Mouse (Mus musculus): Measurements from ENCODE around the gene Npcd. TPM values are rescaled to one million over a fixed set of nuclear protein-coding genes. Genes with fewer than 3 reads are reported as not detected.

Gene Npcd
- polyA plus RNA-seq, 1 experiment, result 3.2 TPM

DNA sequence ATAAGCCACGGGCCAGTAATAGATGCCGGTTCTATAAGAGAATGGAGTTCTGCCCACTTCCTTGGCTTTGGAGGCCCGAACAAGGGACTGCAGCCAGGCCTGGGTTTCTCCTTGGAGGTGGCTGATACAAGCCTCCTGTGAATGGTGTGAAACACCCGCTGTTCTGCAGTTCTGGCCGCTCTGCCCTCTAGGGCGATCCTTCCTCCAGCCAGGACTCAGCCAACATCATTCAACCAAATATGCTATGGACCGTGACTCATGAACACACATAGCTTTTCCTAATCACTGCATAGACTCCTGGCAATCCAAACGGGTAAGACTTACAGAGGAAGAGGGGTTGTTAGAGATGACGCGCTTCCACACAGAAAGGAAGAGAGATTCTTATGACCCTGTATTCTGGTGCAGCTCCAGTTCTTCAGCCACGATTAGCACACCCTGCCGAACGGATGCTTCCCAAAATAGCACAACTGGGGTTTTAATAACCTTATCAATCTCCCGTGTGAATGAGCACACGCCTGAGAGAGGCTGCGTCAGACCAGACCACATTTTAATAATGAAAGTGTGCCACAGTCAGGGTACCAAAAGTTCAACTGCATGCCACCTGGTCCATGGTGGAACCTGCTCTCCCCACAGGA is 66.6 kb downstream of the Npcd start:
- H3ac ChIP-seq (ENCODE audit: control insufficient read depth, insufficient read length), result no peak overlapping the region
- peak overlapping the region; percentile 1 for H3K4me2 ChIP-seq (ENCODE audit: low read depth)
- H3K79me2 ChIP-seq (ENCODE audit: control insufficient read depth, insufficient read depth), result peaks cover 21% of the 10 kb centered on the region
- TF ChIP-seq SRF (IDR thresholded peaks at IDR 0.05; ENCODE audit: control insufficient read depth, insufficient read length, low read depth) (no peak), MYOD1 (IDR thresholded peaks at IDR 0.05; ENCODE audit: control insufficient read depth in 1 of 3, insufficient read length in 2 of 3, low read depth in 2 of 3) (no peak), CEBPB (IDR thresholded peaks at IDR 0.05; ENCODE audit: insufficient read depth, poor library complexity, severe bottlenecking) (no peak), TCF12 (IDR thresholded peaks at IDR 0.05; ENCODE audit: insufficient read depth, poor library complexity, severe bottlenecking) (no peak), E2F4 (IDR thresholded peaks at IDR 0.05; ENCODE audit: insufficient read depth) (no peak), POLR2AphosphoS2 (IDR thresholded peaks at IDR 0.05; ENCODE audit: insufficient read length, low read depth) (no peak), TCF3 (IDR thresholded peaks at IDR 0.05; ENCODE audit: insufficient read length, low read depth) (no peak), USF1 (IDR thresholded peaks at IDR 0.05; ENCODE audit: low read depth) (no peak), POLR2A (IDR thresholded peaks at IDR 0.05; ENCODE audit: insufficient read length, low read depth) (no peak), MYOG (IDR thresholded peaks at IDR 0.05; ENCODE audit: control insufficient read depth in 1 of 3, insufficient read depth in 1 of 3, insufficient read length in 2 of 3, low read depth in 2 of 3) (no peak), MAX (IDR thresholded peaks at IDR 0.05; ENCODE audit: low read depth) (no peak)
- peaks cover 3% of the 10 kb centered on the region for H3K36me3 ChIP-seq (ENCODE audit: control insufficient read depth, insufficient read depth)
- H3K27me3 ChIP-seq (ENCODE audit: control insufficient read depth, insufficient read depth, insufficient read length), result no peaks in the 10 kb centered on the region
- no peak overlapping the region for H3K4me3 ChIP-seq

DNA sequence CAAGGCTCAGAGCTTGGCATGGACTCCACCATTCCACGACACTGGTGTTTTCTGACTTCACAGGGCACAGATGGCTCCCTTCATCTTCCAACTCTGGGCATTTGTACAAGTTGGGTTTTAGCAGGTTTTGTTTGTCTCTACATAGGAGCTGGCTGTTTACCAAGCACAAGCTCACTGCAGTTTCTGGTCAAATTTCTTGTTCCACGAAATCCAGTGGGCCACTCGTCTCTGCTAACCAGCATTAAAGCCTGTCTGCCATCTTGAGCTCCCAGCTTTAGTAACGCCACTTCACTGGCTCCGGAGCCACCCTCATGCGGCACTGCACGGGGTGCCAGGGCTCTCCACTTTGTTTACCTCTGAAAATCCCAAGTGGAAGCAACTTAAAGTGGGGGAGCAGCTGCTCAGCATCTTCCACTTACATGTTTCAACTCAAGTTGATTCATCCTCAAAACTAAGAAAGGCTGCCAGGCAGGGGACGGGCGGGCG is 67.4 kb downstream of the Npcd start:
- H3K4me2 ChIP-seq (ENCODE audit: low read depth), result no peak overlapping the region
- H3K79me2 ChIP-seq (ENCODE audit: control insufficient read depth, insufficient read depth), result peaks cover 17% of the 10 kb centered on the region
- no peaks in the 10 kb centered on the region for H3K27me3 ChIP-seq (ENCODE audit: control insufficient read depth, insufficient read depth, insufficient read length)
- no peak overlapping the region for H3ac ChIP-seq (ENCODE audit: control insufficient read depth, insufficient read length)
- peaks cover 6% of the 10 kb centered on the region for H3K36me3 ChIP-seq (ENCODE audit: control insufficient read depth, insufficient read depth)
- no peak overlapping the region for H3K4me3 ChIP-seq
- TF ChIP-seq USF1 (IDR thresholded peaks at IDR 0.05; ENCODE audit: low read depth), result no peak
- no peak for TF ChIP-seq POLR2AphosphoS2 (IDR thresholded peaks at IDR 0.05; ENCODE audit: insufficient read length, low read depth)
- TF ChIP-seq MAX (IDR thresholded peaks at IDR 0.05; ENCODE audit: low read depth), result no peak
- no peak for TF ChIP-seq TCF12 (IDR thresholded peaks at IDR 0.05; ENCODE audit: insufficient read depth, poor library complexity, severe bottlenecking)
- no peak for TF ChIP-seq REST (IDR thresholded peaks at IDR 0.05; ENCODE audit: insufficient read depth, insufficient read length)
- no peak for TF ChIP-seq TCF3 (IDR thresholded peaks at IDR 0.05; ENCODE audit: insufficient read length, low read depth)
- TF ChIP-seq MYOG (IDR thresholded peaks at IDR 0.05; ENCODE audit: control insufficient read depth in 1 of 3, insufficient read depth in 1 of 3, insufficient read length in 2 of 3, low read depth in 2 of 3), result no peak
- TF ChIP-seq POLR2A (IDR thresholded peaks at IDR 0.05; ENCODE audit: insufficient read length, low read depth), result no peak
- TF ChIP-seq MYOD1 (IDR thresholded peaks at IDR 0.05; ENCODE audit: control insufficient read depth in 1 of 3, insufficient read length in 2 of 3, low read depth in 2 of 3), result no peak
- no peak for TF ChIP-seq SRF (IDR thresholded peaks at IDR 0.05; ENCODE audit: control insufficient read depth, insufficient read length, low read depth)
- TF ChIP-seq E2F4 (IDR thresholded peaks at IDR 0.05; ENCODE audit: insufficient read depth), result no peak
- TF ChIP-seq CEBPB (IDR thresholded peaks at IDR 0.05; ENCODE audit: insufficient read depth, poor library complexity, severe bottlenecking), result no peak

DNA sequence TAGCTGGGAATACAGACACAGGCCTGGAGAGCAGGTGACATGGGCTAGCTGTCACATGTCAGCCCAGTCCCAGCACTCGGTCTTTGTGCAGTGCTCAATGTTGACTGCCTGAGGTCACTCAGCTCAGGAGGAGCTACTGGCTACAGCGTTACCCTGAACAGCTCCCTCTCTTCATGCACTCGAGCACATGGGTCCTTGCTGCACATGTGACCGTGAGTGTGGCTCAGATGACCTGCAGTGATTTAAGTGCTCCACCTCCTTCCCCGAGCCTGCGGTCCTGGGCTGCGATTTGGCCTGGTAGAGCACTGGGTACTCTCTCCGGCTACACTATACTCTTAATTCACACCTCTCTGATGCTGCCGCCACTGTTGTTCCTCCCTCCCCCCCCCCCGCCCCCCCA is 67.9 kb downstream of the Npcd start:
- TF ChIP-seq MYOD1 (IDR thresholded peaks at IDR 0.05; ENCODE audit: control insufficient read depth in 1 of 3, insufficient read length in 2 of 3, low read depth in 2 of 3) (peak in 1 of 3 experiments; percentile 3), E2F4 (IDR thresholded peaks at IDR 0.05; ENCODE audit: insufficient read depth) (no peak)
- H3K4me2 ChIP-seq (ENCODE audit: low read depth), result no peak overlapping the region
- H3K36me3 ChIP-seq (ENCODE audit: control insufficient read depth, insufficient read depth), result peaks cover 6% of the 10 kb centered on the region
- no peaks in the 10 kb centered on the region for H3K27me3 ChIP-seq (ENCODE audit: control insufficient read depth, insufficient read depth, insufficient read length)
- H3K4me3 ChIP-seq, result peak overlapping the region; percentile 0
- no peak overlapping the region for H3ac ChIP-seq (ENCODE audit: control insufficient read depth, insufficient read length)
- H3K79me2 ChIP-seq (ENCODE audit: control insufficient read depth, insufficient read depth), result peaks cover 17% of the 10 kb centered on the region

DNA sequence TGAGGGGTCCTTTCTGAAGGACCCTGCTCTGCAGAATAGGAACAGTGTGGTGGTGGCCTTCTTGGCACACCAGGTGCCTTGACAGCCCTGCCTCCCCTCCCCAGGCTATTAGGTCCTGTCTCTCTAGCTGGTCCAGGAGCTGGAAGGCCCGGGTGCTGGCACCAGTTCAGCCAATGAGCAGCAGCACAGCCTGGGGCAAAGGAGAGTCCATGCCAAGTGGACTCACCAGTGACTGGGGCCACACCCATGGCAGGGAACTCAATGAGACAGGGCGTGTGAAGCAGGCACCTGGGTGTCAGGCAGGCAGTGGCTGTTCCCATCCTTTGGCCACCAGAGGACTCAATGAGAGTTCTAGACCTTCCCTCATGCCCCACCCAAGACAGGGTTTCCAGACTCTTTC is 68.7 kb downstream of the Npcd start:
- Histone ChIP-seq H3K36me3 (ENCODE audit: control insufficient read depth, insufficient read depth) (peaks cover 6% of the 10 kb centered on the region), H3ac (ENCODE audit: control insufficient read depth, insufficient read length) (no peak overlapping the region), H3K27me3 (ENCODE audit: control insufficient read depth, insufficient read depth, insufficient read length) (no peaks in the 10 kb centered on the region), H3K79me2 (ENCODE audit: control insufficient read depth, insufficient read depth) (peaks cover 17% of the 10 kb centered on the region), H3K4me2 (ENCODE audit: low read depth) (peak overlapping the region; percentile 41), H3K4me3 (peak overlapping the region; percentile 0)
- TF ChIP-seq MYOD1 (IDR thresholded peaks at IDR 0.05; ENCODE audit: control insufficient read depth in 1 of 3, insufficient read length in 2 of 3, low read depth in 2 of 3) (peak in 1 of 3 experiments; percentile 39), TCF3 (IDR thresholded peaks at IDR 0.05; ENCODE audit: insufficient read length, low read depth) (no peak), MAX (IDR thresholded peaks at IDR 0.05; ENCODE audit: low read depth) (no peak), E2F4 (IDR thresholded peaks at IDR 0.05; ENCODE audit: insufficient read depth) (no peak), CEBPB (IDR thresholded peaks at IDR 0.05; ENCODE audit: insufficient read depth, poor library complexity, severe bottlenecking) (no peak), USF1 (IDR thresholded peaks at IDR 0.05; ENCODE audit: low read depth) (no peak), POLR2A (IDR thresholded peaks at IDR 0.05; ENCODE audit: insufficient read length, low read depth) (no peak), POLR2AphosphoS2 (IDR thresholded peaks at IDR 0.05; ENCODE audit: insufficient read length, low read depth) (no peak)

Measured in myocyte (in vitro differentiated cells).